Mouse (Mus musculus) mouse embryonic stem cell (cell line): ENCODE results near the gene Slc6a21.

ENCODE experiments used
- in situ Hi-C, 2 experiments: fragments of 300-500 bp; cut with MboI; formaldehyde crosslinking; loops; 1 replicate in 1 of 2; 3 replicates in 1 of 2; pipeline ENCODE4 v1.14.3; 2019 to 2020; ENCODE audit warnings: low sequenced_read_pairs in 2 of 2, low pct_unique_long_range_greater_than_20kb in 1 of 2, mixed read lengths in 1 of 2; ENCODE audit not compliant: unreplicated experiment in 1 of 2

Slc6a21 gene

GRCm38 (mm10) chr7:45308551-45309240, 31.4 kb downstream of the Slc6a21 start:
- in situ Hi-C loops = no loop called here

GRCm38 (mm10) chr7:45309455-45309854, 32.1 kb downstream of the Slc6a21 start:
- in situ Hi-C loops = no loop called here

- in situ Hi-C loops = no loop called here
Measured at GRCm38 (mm10) chr7:45312023-45312422, 34.7 kb downstream of the Slc6a21 start.

- in situ Hi-C loops = no loop called here
Measured at GRCm38 (mm10) chr7:45312686-45313453, 35.6 kb downstream of the Slc6a21 start.

GRCm38 (mm10) chr7:45313495-45313894, 36.2 kb downstream of the Slc6a21 start:
- in situ Hi-C loops = no loop called here

GRCm38 (mm10) chr7:45315182-45315701, 37.9 kb downstream of the Slc6a21 start:
- in situ Hi-C loops = no loop called here

- in situ Hi-C loops = no loop called here
Measured at GRCm38 (mm10) chr7:45316536-45316935, 39.2 kb downstream of the Slc6a21 start.

GRCm38 (mm10) chr7:45322245-45322644, 44.9 kb downstream of the Slc6a21 start:
- in situ Hi-C loops = no loop called here

GRCm38 (mm10) chr7:45323069-45323468, 45.8 kb downstream of the Slc6a21 start:
- in situ Hi-C loops = no loop called here

- in situ Hi-C loops = no loop called here
Measured at GRCm38 (mm10) chr7:45325800-45326199, 48.5 kb downstream of the Slc6a21 start.

GRCm38 (mm10) chr7:45328841-45329475, 51.6 kb downstream of the Slc6a21 start:
- in situ Hi-C loops = no loop called here

- in situ Hi-C loops = no loop called here
Measured at GRCm38 (mm10) chr7:45331502-45331901, 54.2 kb downstream of the Slc6a21 start.

GRCm38 (mm10) chr7:45332685-45333425, 55.5 kb downstream of the Slc6a21 start:
- in situ Hi-C loops = no loop called here

GRCm38 (mm10) chr7:45333431-45333982, 56.2 kb downstream of the Slc6a21 start, which contains the start of gene Trpm4:
Gene Trpm4, minus strand, starts transcription at chr7:45333780.
- in situ Hi-C loops = no loop called here

GRCm38 (mm10) chr7:45334605-45335004, 57.3 kb downstream of the Slc6a21 start:
- in situ Hi-C loops = no loop called here

- in situ Hi-C loops = no loop called here
Measured at GRCm38 (mm10) chr7:45335056-45335455, 57.7 kb downstream of the Slc6a21 start, which contains the start of gene Hrc. Gene Hrc, plus strand, starts transcription at chr7:45335290.

- in situ Hi-C loops = no loop called here
Measured at GRCm38 (mm10) chr7:45336319-45336718, 59.0 kb downstream of the Slc6a21 start.

GRCm38 (mm10) chr7:45337469-45337868, 60.2 kb downstream of the Slc6a21 start:
- in situ Hi-C loops = no loop called here
